Mouse (Mus musculus) heart, embryonic 13.5 days (tissue): Measurements from ENCODE around the gene Gpr84. TPM values are rescaled to one million over a fixed set of nuclear protein-coding genes. Genes with fewer than 3 reads are reported as not detected.

Experiments
- ATAC-seq: fragments of 200-750 bp; cut with Nextera tagmentation; 2 replicates; pipeline ENCODE4 v1.8.0; 2017; ENCODE audit warnings: moderate TSS enrichment; ENCODE audit not compliant: insufficient number of reproducible peaks, low FRiP score, low TSS enrichment; ENCODE audit errors: extremely low read depth
- H3K27ac ChIP-seq: fragments of 300-500 bp; sonication (generic); replicated peaks from 2 replicates; pipeline ENCODE4 v1.5.1; 2015; ENCODE audit warnings: moderate library complexity, mild to moderate bottlenecking, inconsistent platforms
- H3K27me3 ChIP-seq: fragments of 300-500 bp; sonication (generic); replicated peaks from 2 replicates; pipeline ENCODE4 v1.6.1; 2015; ENCODE audit warnings: mild to moderate bottlenecking, inconsistent platforms
- H3K36me3 ChIP-seq: fragments of 300-500 bp; sonication (generic); 2 replicates; pipeline ENCODE4 v1.6.1; 2015; ENCODE audit warnings: mild to moderate bottlenecking, inconsistent platforms
- H3K4me1 ChIP-seq: fragments of 300-500 bp; sonication (generic); 2 replicates; pipeline ENCODE4 v1.6.1; 2015; ENCODE audit warnings: inconsistent platforms
- H3K4me2 ChIP-seq: fragments of 300-500 bp; sonication (generic); 2 replicates; pipeline ENCODE4 v1.6.1; 2015; ENCODE audit warnings: inconsistent platforms, mild to moderate bottlenecking, moderate library complexity
- H3K4me3 ChIP-seq: fragments of 300-500 bp; sonication (generic); 2 replicates; pipeline ENCODE4 v1.5.1; 2015; ENCODE audit warnings: moderate library complexity, mild to moderate bottlenecking, inconsistent platforms
- H3K9ac ChIP-seq: fragments of 300-500 bp; sonication (generic); 2 replicates; pipeline ENCODE4 v1.6.1; 2015; ENCODE audit warnings: inconsistent platforms, mild to moderate bottlenecking, moderate library complexity
- H3K9me3 ChIP-seq: fragments of 300-500 bp; sonication (generic); 2 replicates; pipeline ENCODE4 v1.6.1; 2016; ENCODE audit warnings: inconsistent platforms
- WGBS: fragments of 180-500 bp; shearing (Covaris S2); methylation state at CpG from one replicate; pipeline ENCODE4 v1.1.7; 2015; ENCODE audit warnings: mixed read lengths; 5-methylcytosine and 5-hydroxymethylcytosine counted together
- polyA plus RNA-seq: library from polyadenylated mRNA; unstranded; fragments of >200 nt; fragmentation: Nextera tagmentation; extraction: Ambion mirVana; gene quantifications from 2 replicates; pipeline ENCODE4 v1.2.1, GENCODE M21; 2015

The Gpr84 gene
- polyA plus RNA-seq, 1 experiment from 2014 or later, result 0.28 TPM

GRCm38 (mm10) chr15:103317120-103317519 lies 6.7 kb upstream of the Gpr84 start:
- Histone ChIP-seq H3K9ac (no peak overlapping the region), H3K4me2 (no peak overlapping the region), H3K4me1 (peaks cover 71% of the 10 kb centered on the region), H3K9me3 (no peaks in the 10 kb centered on the region), H3K27me3 (0 out of 2 replicates have a peak, but pooled peaks cover 3% of the 10 kb centered on the region), H3K36me3 (peaks cover 32% of the 10 kb centered on the region), H3K27ac (no peak overlapping the region), H3K4me3 (no peak overlapping the region)
- ATAC-seq, result no peak

- Histone ChIP-seq H3K27me3 (0 out of 2 replicates have a peak, but pooled peaks cover 3% of the 10 kb centered on the region), H3K4me3 (no peak overlapping the region), H3K9me3 (no peaks in the 10 kb centered on the region), H3K27ac (no peak overlapping the region), H3K4me2 (no peak overlapping the region), H3K36me3 (peaks cover 32% of the 10 kb centered on the region), H3K4me1 (peaks cover 61% of the 10 kb centered on the region), H3K9ac (peak overlapping the region; percentile 11; the same call in 1 of the 2 replicates)
- ATAC-seq, result no peak
- 60% methylated on average over 10 of the region's 10 CpGs for WGBS
These were observed 5.8 kb upstream of the Gpr84 start for GRCm38 (mm10) chr15:103315979-103316776.

GRCm38 (mm10) chr15:103315011-103315502 lies 4.6 kb upstream of the Gpr84 start:
- Histone ChIP-seq H3K36me3 (peaks cover 31% of the 10 kb centered on the region), H3K27me3 (0 out of 2 replicates have a peak, but pooled peaks cover 3% of the 10 kb centered on the region), H3K4me3 (peak overlapping the region; percentile 44), H3K27ac (no peak overlapping the region), H3K9me3 (no peaks in the 10 kb centered on the region), H3K4me1 (peaks cover 56% of the 10 kb centered on the region), H3K4me2 (peak overlapping the region; percentile 79), H3K9ac (peak overlapping the region; percentile 78)
- peak; percentile 18; the same call in 1 of the 2 replicates for ATAC-seq
- WGBS, result 7% methylated on average over 17 of the region's 18 CpGs

GRCm38 (mm10) chr15:103314181-103314580 lies 3.8 kb upstream of the Gpr84 start:
- H3K4me3 ChIP-seq, result peak overlapping the region; percentile 44
- 31% methylated on average over 22 of the region's 22 CpGs for WGBS
- no peak for ATAC-seq
- H3K4me2 ChIP-seq, result peak overlapping the region; percentile 79
- peak overlapping the region; percentile 78 for H3K9ac ChIP-seq
- H3K9me3 ChIP-seq, result no peaks in the 10 kb centered on the region
- H3K36me3 ChIP-seq, result peaks cover 25% of the 10 kb centered on the region
- peaks cover 11% of the 10 kb centered on the region for H3K27me3 ChIP-seq
- peaks cover 56% of the 10 kb centered on the region for H3K4me1 ChIP-seq
- H3K27ac ChIP-seq, result no peak overlapping the region

GRCm38 (mm10) chr15:103313495-103314095 lies 3.2 kb upstream of the Gpr84 start:
- WGBS, result 16% methylated on average over 18 of the region's 18 CpGs
- peak overlapping the region; percentile 79 for H3K4me2 ChIP-seq
- H3K4me3 ChIP-seq, result no peak overlapping the region
- peak overlapping the region; percentile 78 for H3K9ac ChIP-seq
- peaks cover 20% of the 10 kb centered on the region for H3K36me3 ChIP-seq
- H3K4me1 ChIP-seq, result peaks cover 56% of the 10 kb centered on the region
- H3K27ac ChIP-seq, result 0 out of 2 replicates have a peak overlapping the region, but pooled peaks have one; percentile 7
- H3K27me3 ChIP-seq, result peaks cover 16% of the 10 kb centered on the region
- no peak for ATAC-seq
- H3K9me3 ChIP-seq, result no peaks in the 10 kb centered on the region

- Histone ChIP-seq H3K9me3 (no peaks in the 10 kb centered on the region), H3K9ac (peak overlapping the region; percentile 66), H3K36me3 (no peaks in the 10 kb centered on the region), H3K27me3 (peaks cover 19% of the 10 kb centered on the region), H3K4me2 (peak overlapping the region; percentile 64), H3K27ac (no peak overlapping the region), H3K4me1 (peaks cover 45% of the 10 kb centered on the region), H3K4me3 (peak overlapping the region; percentile 31)
- ATAC-seq, result no peak
- 54% methylated on average over 26 of the region's 26 CpGs for WGBS
These were observed 1.4 kb downstream of the Gpr84 start for GRCm38 (mm10) chr15:103308876-103309580.

- Histone ChIP-seq H3K27ac (no peak overlapping the region), H3K27me3 (peaks cover 19% of the 10 kb centered on the region), H3K36me3 (no peaks in the 10 kb centered on the region), H3K9ac (peak overlapping the region; percentile 66), H3K4me1 (peaks cover 45% of the 10 kb centered on the region), H3K4me2 (peak overlapping the region; percentile 64), H3K9me3 (no peaks in the 10 kb centered on the region), H3K4me3 (peak overlapping the region; percentile 31)
- 40% methylated on average over 28 of the region's 28 CpGs for WGBS
- ATAC-seq, result no peak
These were observed 2.1 kb downstream of the Gpr84 start for GRCm38 (mm10) chr15:103308056-103308875.

GRCm38 (mm10) chr15:103307125-103307524 lies 3.3 kb downstream of the Gpr84 start:
- ATAC-seq, result no peak
- Histone ChIP-seq H3K36me3 (no peaks in the 10 kb centered on the region), H3K4me3 (0 out of 2 replicates have a peak overlapping the region, but pooled peaks have one; percentile 4), H3K27me3 (peaks cover 19% of the 10 kb centered on the region), H3K9ac (peak overlapping the region; percentile 66), H3K27ac (no peak overlapping the region), H3K9me3 (no peaks in the 10 kb centered on the region), H3K4me2 (peak overlapping the region; percentile 42), H3K4me1 (peaks cover 55% of the 10 kb centered on the region)
- under 1% methylated on average over 7 of the region's 7 CpGs for WGBS

GRCm38 (mm10) chr15:103305792-103306645 lies 4.4 kb downstream of the Gpr84 start:
- H3K4me3 ChIP-seq, result peak overlapping the region; percentile 63
- no peaks in the 10 kb centered on the region for H3K36me3 ChIP-seq
- peaks cover 19% of the 10 kb centered on the region for H3K27me3 ChIP-seq
- H3K4me1 ChIP-seq, result peaks cover 66% of the 10 kb centered on the region
- H3K9me3 ChIP-seq, result no peaks in the 10 kb centered on the region
- H3K4me2 ChIP-seq, result peak overlapping the region; percentile 88
- 36% methylated on average over 8 of the region's 8 CpGs for WGBS
- H3K9ac ChIP-seq, result peak overlapping the region; percentile 85
- no peak for ATAC-seq
- peak overlapping the region; percentile 91 for H3K27ac ChIP-seq
